Mouse (Mus musculus) cerebral cortex, adult 2 months (tissue): ENCODE measurements around the gene Gatd1.

Source experiments
- WGBS: fragments of 180-500 bp; shearing (Covaris S2); methylation state at CpG from one replicate; pipeline ENCODE4 v1.1.7; 2018; 5-methylcytosine and 5-hydroxymethylcytosine counted together

Gene Gatd1

GRCm38 (mm10) chr7:141390326-141391259 lies 23.3 kb downstream of the Gatd1 start:
- WGBS: 64% methylated on average over 9 of the region's 9 CpGs

GRCm38 (mm10) chr7:141388487-141389109 lies 25.3 kb downstream of the Gatd1 start:
- WGBS: 72% methylated on average over 3 of the region's 3 CpGs

- WGBS: 54% methylated on average over 2 of the region's 2 CpGs
These were observed 26.0 kb downstream of the Gatd1 start for GRCm38 (mm10) chr7:141387807-141388486.

GRCm38 (mm10) chr7:141381068-141381835 lies 32.7 kb downstream of the Gatd1 start:
- 82% methylated on average over 4 of the region's 4 CpGs for WGBS

GRCm38 (mm10) chr7:141379584-141379983 lies 34.4 kb downstream of the Gatd1 start:
- WGBS: 71% methylated on average over 4 of the region's 4 CpGs

GRCm38 (mm10) chr7:141373611-141374010 lies 40.3 kb downstream of the Gatd1 start:
- WGBS: 58% methylated on average over 6 of the region's 6 CpGs

GRCm38 (mm10) chr7:141371942-141372595 lies 41.9 kb downstream of the Gatd1 start:
- WGBS: 75% methylated on average over 6 of the region's 6 CpGs

- WGBS: 76% methylated on average over 5 of the region's 5 CpGs
These were observed 44.0 kb downstream of the Gatd1 start for GRCm38 (mm10) chr7:141369918-141370317.

GRCm38 (mm10) chr7:141367358-141367757 lies 46.6 kb downstream of the Gatd1 start:
- WGBS: 83% methylated on average over 4 of the region's 4 CpGs

- WGBS: 70% methylated on average over 3 of the region's 3 CpGs
These were observed 48.9 kb downstream of the Gatd1 start for GRCm38 (mm10) chr7:141365049-141365445.

- 73% methylated on average over 5 of the region's 5 CpGs for WGBS
These were observed 49.4 kb downstream of the Gatd1 start for GRCm38 (mm10) chr7:141364349-141365048.

GRCm38 (mm10) chr7:141363752-141364125 lies 50.2 kb downstream of the Gatd1 start:
- WGBS: 66% methylated on average over 2 of the region's 2 CpGs

- 56% methylated on average over 4 of the region's 4 CpGs for WGBS
These were observed 50.7 kb downstream of the Gatd1 start for GRCm38 (mm10) chr7:141363106-141363751.

GRCm38 (mm10) chr7:141361510-141361909 lies 52.4 kb downstream of the Gatd1 start:
- WGBS: 23% methylated on average over 24 of the region's 24 CpGs
